Mouse (Mus musculus): ENCODE measurements around the gene Usp37.

Gene Usp37

DNA sequence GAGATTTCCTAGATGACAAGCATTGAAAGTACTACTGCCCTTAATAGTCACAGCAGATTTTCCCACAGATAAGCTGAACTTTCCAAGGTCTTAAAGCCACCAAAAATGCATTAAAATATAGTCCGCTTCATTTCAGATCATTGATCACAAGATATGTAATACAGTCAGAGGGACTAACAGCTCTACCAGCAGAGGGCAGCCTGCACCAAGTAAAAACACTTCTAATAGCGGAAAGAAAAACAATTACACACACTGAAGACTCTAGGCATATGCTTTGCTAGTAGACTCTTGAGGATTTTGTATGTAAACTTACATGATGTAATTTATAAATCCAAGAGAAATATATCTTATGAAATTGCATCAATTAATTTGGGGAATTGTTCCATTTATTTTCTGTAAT, 83.8 kb downstream of the Usp37 start:
- DNase-seq (ENCODE audit: low spot score), result no peak

DNA sequence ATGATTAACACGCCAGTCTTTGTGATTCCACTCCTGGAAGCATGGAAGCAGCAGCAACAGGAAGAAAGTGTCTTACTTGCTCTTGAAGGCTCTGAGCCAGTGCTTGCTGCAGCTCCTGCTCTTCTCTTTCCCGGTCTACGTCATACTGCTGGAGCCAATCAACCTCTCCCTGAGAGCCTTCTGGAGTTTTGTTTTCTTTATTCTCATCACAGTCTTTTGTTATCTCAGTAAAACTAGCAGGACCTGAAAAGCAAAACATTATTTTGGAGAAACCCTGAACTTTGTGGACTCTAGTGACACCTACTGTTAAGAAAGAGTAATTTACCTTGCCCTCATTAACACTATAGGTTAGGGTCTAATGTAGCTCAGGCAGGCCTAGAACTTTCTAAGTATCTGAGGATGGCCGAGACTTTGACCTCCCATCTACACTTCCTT, 91.5 kb downstream of the Usp37 start:
- no peak for DNase-seq (ENCODE audit: low spot score)

DNA sequence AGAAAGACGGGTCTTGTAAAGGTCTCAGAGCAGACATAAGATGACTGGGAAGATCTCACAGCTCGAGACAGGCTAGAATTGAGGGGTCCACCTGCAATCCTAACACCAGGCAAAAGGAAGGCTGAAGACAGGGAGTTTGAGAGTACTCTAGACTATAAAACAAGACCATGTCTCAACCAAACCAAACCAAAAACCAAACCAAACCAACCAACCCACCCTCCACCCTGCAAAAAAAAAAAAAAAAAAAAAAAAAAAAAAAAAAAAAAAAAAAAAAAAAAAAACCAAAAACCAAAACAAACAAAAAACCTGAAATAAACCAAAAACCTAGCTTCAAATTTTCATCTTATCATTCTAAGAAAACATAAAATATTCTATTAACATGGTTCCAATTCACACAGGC, 99.5 kb downstream of the Usp37 start:
- DNase-seq (ENCODE audit: low spot score), result no peak

DNA sequence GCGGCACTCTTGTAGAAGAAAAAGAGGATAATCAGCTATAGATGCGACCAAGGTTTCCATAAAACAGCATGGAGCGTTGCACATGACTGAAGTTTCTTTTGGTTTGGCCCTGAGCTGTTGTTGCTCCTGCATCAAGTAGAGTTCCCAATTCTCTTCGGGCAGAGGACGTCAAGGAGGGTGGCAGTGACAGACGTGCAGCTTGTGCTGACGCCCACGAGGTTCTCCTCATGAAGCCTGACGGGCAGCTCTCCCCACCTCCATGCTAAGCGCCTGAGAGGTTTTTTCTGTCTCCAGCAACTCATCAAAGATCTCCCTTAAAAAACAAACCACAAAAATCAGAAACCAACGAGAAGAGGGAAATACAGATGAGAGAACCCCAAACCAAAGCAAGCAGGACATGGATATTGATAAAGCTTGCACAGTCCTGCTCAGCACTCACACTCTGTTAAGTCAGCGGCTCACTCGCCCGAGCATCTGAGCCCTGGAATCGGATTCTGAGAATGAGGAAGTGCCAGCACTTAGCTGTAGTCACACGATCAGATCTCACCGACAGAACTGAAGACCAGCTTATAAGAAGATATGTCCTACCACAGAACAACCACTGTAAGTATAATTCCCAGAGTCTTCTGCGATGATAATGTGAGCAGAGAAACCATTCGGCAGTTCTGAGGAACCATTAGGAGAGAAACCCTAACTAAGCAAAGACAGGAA, 104.8 kb downstream of the Usp37 start:
- no peak for DNase-seq (ENCODE audit: low spot score)

DNA sequence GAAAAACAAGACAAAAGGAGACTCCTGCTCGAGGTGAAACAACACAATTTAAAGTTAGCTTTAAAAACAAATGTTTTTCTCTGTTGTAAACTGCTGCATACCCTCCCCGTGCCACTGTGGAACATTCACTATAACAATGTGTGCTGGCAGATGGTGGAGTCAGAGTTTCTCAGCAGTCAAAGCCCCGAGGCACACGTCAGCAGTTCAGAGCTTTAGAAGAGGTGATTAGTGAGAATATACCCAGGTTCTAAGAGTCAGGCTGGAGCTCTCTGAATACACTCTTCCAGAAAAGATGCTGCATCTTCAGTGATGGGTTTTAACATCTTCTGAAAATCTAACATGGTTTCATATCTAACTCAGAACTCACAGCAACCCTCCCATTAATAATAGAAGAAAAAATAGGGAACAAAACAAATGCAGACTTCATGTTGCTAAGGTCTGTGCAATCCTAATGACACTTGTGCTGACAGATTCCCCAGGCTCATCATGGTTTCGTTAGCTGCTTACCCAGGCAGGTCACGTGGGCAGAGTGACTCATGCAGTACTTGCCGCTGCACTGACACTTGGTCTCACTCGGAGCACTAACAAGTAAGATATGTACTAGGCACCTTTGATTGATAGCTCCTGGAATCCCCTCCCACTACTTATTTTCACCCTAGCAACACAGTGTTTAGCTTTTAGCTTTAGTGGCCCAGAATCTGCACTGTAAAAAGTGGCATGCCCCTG, 106.2 kb downstream of the Usp37 start:
- no peak for DNase-seq (ENCODE audit: low spot score)

DNA sequence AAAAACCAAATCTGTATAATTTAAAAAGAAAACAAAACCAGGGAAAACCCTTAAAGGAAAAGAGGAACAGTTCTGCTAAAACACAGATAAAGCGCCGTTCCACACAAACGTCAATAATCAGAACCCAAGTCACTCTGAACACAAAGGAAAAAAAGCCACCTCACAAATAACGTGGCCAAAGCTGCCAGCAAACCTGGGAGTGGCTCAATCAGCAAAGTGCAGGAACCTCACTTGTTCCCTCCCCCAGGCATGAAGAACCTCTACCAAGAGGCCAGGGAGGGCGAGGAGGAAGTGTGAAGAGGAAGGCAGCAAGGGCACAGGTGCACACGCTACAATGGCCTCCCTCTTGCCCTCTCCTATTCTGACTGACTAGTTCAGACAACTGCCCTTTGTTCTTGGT, 108.5 kb downstream of the Usp37 start:
- DNase-seq (ENCODE audit: low spot score), result no peak

DNA sequence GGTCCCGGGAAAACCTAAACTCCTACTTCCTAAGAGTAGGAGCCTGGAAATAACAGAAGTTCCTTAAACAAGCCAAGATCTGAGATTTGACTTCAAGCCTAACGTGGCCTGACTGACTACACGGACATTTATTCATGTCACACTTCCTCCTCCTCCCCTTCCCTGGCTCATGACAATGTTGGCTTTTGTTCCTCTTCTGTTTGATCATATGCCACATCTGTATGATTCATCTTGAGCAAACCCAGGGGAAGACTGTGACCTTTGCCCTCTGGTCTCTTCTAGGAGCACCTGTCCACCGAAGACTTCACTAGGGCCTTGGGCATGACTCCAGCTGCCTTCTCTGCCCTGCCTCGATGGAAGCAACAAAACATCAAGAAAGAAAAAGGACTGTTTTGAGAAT, 109.5 kb downstream of the Usp37 start:
- no peak for DNase-seq (ENCODE audit: low spot score)

DNA sequence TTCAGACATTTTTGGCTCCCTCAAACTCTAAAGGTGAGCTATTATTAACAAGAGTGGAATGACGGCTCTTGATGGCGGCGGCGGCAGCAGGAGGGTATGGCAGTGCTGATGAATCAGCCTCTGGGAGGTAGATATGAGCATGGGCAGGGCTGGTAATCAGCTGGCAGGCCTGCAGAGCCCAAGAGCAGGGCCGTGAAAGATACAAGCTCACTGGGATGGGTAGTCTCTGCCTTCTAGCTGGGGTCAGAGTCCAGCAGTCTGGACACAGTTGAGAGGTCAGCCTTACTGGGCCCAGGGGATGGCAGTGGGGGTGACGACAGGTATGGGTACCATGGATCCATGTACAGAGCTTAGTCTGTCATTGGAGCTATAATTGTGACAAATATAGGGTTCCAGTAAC, 110.9 kb downstream of the Usp37 start:
- no peak for DNase-seq (ENCODE audit: low spot score)

DNA sequence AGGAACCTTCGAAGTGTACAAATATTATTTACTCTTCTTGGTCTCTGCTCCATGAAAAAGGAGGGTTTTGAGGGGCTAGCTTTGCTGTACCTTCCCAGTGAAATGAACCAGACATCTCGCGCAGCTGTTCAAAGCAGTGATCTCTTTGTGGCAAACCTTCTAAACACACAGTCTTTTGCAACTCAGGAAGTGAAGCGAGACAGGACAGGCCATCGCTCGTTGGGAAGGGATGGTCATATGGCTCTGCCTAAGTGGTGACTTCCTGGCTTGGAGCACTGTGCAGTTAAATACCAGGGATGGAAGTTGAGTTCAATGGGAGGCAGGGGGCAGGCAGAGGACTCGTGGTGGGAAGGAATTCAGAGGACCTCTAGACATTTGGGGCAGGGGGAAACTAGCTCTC, 118.2 kb downstream of the Usp37 start:
- no peak for DNase-seq (ENCODE audit: low spot score)

DNA sequence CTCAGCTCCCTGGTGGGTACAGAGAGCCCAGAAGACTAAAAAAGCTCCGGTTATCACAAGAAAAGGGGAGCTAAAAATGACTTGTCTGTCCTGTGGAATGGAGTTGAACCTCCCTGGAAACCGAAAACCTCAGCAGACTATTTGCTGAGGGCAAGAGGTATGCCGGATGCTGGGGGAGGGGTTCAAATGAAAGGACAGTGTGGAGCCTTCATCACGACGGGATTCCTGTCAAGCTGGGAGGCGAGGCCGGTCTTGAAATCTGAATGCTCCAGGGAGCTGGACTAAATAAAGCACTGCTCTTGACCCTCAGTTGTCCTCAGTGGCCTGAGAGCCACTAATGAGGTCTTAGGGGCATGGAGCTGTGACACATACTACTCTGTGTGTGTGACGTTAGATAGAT, 120.9 kb downstream of the Usp37 start:
- DNase-seq (ENCODE audit: low spot score), result no peak

DNA sequence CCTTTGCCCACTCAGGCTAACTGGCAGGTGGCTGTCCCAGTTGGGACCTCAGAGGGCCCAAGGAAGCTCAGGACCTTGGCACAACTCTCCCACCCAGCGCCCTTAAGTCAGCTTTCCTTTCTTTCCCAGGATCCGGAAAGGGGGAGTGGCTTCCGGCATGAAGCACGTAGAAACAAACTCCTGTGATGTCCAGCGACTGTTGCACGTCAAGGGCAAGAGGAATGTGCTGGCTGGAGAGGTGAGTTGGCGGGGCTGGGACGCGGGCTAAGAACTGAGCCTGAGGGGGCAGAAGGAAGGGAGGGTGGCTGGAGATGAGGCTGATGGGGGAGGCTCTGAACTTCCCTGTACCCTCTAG, 124.7 kb downstream of the Usp37 start:
- no peak for DNase-seq (ENCODE audit: low spot score)

DNA sequence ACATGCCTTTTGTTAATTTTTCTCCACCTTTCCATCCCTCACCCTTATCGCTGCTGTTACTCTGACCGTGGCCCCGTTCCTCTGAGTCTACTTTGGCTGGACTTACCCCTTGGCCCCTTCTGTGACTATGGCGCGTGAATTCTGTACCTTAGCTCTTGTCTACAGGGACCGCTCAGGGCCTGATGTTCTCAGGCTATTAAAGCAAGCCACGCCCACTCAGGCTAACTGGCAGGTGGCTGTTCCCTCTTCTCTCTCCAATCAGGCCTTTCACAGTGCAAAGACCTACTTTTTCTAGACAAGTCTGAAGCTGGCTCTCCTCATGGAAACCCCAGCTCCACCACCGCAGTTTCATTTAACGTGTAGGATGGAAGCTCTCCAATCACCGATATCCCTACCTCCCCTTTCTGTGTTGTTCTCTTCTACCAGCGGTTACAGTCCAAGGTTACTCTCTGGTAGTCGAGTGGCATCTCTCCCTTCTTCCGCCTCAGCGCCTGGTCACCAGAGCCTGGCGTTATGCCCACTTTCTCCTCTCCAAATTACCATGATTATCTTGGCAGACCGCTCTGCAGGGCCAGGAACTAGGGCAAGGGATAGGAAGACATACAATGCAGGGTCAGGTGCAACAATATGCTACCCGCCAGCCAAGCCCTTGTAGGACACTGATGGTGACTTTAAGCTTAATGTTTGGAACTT, 125.2 kb downstream of the Usp37 start:
- no peak for DNase-seq (ENCODE audit: low spot score)

DNA sequence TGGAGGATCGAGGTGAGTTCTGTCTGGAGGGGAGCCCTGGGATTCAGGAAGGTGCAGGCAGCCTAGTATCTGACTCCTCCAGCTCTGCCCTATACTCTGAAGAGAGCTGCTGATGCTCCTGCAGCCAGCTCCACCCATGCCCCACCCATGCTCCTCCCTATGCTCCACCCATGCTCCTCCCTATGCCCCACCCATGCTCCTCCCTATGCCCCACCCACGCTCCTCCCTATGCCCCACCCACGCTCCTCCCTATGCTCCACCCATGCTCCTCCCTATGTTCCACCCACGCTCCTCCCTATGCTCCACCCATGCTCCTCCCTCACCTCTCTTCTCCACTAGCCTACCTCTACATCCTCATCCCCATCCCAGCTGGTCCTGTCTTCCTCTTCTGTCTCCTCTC, 128.9 kb downstream of the Usp37 start:
- no peak for DNase-seq (ENCODE audit: low spot score)

DNA sequence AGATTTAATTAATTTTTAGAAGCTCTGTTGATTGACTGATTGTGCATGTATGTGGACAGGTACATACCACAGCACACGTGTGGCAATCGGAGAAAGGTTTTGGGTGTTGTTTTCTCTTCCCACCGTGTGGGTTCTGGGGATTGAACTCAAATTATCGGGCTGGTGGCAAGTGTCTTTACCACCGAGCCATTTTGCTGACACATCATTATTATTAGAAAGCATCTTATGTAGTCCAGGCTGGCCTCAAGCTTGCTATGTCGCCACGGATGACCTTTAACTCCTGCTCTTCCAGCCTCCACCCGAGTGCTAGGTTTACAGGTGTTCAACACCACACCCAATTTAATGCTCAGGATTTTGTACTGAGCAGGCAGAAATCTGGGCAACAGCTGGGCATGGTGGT, 131.4 kb downstream of the Usp37 start:
- no peak for DNase-seq (ENCODE audit: low spot score)

DNA sequence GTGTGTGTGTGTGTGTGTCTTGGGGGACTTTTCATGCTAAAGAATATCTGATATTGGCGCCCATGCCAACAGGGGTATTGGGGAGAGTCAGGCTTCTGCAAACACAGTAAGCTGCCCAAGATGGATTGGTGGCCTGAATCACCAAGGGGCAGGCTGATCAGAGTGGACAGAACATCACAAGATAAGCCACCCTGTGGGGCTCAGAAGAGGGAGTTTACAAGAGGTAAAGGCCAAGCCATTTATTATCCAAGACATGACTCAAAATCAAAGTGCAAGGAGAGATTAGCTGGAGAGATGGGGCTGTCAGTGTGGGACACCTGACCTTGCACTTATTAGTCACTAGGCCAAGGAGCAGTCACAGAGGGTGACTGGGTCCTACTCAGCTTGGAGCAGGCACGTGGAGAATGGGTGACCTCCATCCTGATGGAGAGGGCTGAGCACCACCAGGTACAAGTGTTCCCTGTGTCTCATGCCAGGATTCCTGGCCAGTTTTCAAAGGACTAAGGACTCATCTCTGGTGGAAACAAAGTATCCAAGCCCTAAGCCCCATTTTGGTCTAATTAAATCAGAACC, 132.2 kb downstream of the Usp37 start:
- DNase-seq (ENCODE audit: low spot score), result no peak

DNA sequence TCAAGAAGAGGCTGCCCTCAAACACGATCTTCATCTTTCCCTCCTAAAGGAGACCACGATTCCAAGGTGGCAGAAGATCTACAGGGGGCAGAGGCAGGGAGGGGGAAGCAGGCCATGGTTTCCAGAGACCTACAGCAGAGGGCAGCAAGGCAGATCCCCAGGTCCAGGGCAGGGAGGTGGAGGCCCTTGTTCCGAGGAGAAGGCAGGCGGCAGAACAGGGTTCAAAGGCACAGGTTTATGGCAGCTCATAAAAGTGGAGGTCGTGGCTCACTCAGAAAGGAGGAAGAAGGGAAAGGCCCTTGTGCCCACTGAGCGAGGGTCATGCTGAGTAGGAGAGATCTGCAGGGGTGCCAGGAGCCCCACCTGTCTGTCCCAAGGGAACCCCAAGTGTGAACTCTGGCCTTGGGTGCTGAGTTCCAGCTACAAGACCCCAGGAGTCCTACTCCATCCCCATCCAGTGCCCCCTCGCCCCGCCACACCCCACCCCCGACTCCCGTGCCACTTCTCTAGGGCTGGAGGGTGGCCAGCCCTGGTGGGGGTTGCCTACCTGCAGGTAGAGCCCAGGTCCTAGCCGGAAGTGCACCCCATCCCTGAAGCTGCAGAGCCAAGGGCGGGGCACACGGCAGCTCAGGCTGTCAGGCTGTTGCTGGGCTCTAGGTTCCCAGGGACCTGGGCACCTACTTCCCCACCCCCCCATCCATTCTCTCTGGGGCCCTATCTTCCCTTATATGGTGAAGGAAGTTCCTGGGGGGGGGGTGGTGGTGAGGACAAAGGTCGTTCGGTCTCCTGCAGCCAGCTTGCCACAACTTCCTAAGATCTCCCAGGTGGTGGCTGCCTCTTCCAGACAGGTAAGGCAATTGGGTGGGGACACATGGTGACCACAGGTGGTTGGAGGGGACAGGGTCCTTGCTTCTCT, 135.2 kb downstream of the Usp37 start, which contains the start of gene Vil1:
Gene Vil1 (plus strand): TSS at position 788 of the 916 bp plus-strand sequence.
- no peak for DNase-seq (ENCODE audit: low spot score)

DNA sequence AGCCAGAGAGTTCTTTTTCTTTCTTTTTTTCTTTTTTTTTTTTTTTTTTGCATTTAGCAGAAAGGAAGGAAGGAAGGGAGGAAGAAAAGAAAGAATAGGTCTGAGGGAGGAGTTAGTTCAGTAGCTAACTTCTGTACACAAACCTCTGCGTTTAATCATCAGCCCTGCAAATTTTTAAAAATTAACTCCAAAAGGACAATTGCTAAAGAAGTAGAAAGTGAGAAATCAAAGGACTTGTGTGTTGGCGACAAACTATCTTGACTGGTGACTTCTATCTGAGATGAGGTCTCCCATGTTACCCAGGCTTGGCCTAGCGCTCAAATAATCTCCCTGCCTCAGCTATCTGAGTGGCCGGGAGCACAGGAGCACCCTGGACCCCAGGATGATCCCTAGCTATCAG, 139.9 kb downstream of the Usp37 start:
- DNase-seq (ENCODE audit: low spot score), result no peak

DNA sequence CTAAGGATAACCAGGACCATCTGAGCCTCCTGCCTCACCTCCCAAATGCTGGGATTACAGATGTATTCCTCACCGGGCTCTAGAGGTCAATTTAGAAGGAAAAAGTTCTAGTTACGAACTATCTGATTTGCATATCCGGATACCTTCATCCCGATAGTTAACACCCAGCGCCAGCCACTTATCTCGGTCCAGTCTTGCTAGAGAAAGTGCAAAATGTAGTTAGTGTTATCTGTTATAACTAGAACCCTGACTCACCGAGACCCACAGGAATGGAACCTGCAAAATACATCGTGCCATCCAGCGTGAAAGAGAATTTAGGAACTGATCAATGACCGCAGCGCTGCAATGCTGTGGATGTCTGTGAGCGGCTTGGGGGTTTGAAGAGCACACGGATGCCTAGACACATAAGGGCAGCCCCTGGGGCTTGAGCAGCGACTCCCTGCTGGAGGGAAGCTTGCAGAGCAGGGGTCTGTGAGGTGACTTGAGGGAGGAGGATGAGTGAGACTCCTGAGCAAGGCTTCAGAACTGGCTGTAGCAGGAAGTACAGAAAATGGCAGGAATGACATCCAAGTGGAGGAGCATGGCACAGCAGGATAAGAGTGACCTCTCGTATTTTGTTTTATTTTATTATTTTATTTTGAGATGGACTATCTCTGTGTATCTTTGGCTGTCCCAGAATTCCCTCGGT, 142.9 kb downstream of the Usp37 start:
- DNase-seq (ENCODE audit: low spot score), result no peak

DNA sequence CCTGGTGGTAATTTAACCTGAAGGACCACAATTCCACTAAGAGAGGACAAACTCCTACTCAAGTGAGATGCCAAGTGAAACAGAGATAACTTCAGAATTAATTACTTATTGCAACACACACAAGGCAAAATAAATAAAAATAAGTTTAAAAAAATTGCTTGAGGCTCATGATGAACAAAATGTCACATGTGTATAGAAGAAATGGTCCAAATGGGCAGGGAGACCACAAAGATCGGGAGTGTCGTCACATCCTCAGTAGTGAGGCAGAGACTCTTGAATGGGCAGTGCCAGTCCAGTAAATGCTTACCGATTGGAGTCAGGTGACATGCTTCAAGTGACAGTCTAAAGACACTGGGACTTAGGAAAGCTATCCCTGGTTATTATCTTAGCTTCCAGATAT, 143.6 kb downstream of the Usp37 start:
- no peak for DNase-seq (ENCODE audit: low spot score)

DNA sequence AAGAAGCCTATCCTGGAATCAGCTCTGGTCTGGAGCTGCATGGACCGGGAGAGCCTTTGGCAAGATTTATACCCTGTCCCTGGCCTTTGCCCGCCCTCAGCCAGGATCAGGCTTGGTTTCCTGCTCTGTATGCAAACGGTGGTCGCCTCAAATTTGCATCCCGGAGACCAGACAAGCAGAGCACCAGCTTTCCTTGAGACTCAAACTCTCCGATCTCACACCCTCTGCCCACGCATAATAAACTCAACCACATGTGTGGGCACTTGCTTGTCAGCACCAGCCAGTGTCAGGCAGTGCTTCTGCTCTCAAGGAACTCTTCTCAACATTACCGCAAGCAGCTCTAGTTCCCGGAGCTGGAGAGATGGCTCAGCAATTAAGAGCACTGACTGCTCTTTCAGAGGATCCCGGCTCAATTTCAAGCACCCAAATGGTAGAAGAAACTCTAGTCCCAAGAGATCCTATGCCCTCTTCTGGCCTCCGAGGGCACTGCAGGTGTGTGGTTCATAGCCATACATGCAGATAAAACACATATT, 146.1 kb downstream of the Usp37 start:
- no peak for DNase-seq (ENCODE audit: low spot score)
